Mouse (Mus musculus) skeletal muscle tissue, adult 2 months (tissue): Measurements from ENCODE around the gene Fhit.
"Not testable (repeated sequence)": the region's sequence is repeated elsewhere in the genome, so short reads cannot be mapped to it uniquely, and the experiment has no call there.

Experiments used
- DNase-seq: peaks from one replicate; pipeline ENCODE4 v3.0.0-alpha.2; 2012; ENCODE audit warnings: low read depth, low spot score

Gene Fhit

DNA sequence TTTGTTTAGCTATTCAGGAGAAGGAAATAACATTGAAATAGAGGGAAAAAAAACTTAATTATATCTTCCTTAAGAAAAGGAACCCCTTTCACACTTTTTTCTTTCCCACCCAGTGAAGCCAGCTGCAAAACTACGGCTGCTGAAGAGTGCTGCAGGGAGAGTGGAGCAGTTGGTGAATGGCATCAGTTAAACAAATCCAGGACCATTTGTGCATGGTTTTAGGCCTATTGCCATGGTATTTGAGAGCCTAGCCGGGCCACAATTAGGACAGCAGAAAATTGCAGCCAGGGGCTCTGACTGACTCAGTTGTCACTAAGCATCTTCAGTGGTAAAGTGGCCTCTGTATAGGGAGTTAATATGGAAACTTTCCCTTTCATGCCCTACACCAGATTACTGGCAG is 1158.0 kb downstream of the Fhit start:
- DNase-seq = no peak

DNA sequence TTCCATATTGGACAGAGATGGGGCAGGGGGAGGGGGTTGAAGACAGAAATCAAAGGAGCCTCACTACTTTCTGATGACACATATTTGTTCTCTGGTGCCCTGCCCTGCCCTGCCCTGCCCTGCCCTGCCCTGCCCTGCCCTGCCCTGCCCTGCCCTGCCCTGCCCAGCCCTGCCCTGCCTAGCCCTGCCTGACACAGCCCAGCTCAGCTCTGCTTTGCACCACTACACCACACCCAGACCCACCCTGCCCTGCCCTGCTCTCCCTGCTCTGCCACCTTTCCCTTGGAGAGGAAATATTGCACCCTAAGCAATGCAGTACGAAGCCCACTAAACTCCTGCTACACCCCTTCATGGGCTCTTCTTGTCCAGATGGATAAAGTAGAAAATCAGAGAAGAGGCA is 1171.2 kb downstream of the Fhit start:
- no peak for DNase-seq

DNA sequence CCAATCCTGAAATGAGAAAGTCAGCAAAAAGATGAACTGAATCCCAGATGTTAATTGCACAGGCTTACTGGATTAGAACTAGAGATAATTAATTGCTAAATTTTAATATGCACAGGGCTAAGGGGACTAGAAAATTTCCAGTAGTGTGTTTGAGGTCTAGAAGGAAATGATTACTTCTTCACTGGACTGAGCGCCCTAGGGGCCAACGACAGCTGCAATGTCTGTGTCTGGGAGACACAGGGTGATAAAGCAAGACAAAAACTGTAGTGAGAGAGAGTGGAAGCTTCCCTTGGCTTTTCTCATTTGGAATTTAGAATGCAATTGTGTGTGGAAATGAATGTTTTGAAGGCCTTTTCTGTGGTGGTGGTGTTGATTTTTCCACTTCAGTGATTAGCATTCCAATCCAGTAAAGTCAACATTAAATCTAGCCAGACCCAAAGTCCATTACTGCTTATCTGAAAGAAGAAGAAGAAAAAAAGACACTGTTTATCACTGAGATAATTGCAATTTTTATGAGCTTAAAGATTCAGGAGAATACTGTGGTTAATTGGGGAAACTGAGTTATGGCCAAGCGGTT is 1184.8 kb downstream of the Fhit start:
- no peak for DNase-seq

DNA sequence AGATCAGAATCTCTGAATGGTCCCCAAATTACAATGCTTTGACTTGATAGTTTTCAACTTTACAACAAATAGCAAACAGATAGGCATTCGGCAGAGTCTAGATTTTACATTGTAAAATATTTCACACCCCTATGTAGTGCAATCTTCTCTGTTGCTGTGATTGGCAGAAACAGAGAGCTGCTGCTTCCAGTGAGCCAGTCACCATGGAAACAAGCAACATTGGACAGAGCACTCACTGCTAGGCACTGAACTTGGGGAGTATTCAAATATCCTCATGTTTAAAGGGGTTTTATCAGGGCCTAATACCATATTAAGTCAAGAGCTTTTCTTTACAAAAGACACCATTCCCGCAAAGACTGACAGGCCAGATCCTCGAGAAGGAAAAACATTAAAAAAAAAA is 1187.4 kb downstream of the Fhit start:
- no peak for DNase-seq

DNA sequence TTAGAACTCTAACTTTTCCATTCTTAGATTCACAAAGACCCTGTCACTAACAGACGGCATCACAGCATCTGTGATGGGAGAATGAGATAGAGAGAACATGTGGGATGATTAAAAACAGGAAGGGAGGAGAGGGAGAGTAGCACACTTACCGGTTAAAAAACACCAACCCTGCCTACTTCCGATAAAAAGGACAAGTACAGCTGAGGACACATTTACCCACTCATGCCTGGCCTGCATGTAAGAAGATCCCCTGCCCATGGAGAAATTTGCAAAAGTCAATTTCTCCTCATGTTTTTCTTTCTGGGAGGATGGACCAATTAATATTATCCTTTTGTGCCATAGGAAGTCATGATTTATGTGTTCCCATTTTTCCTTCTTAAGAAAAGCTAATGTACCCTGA is 1198.0 kb downstream of the Fhit start:
- DNase-seq = no peak

- DNase-seq = no peak
Observed at GRCm38 (mm10) chr14:9960396-9960795, 1201.4 kb downstream of the Fhit start.

DNA sequence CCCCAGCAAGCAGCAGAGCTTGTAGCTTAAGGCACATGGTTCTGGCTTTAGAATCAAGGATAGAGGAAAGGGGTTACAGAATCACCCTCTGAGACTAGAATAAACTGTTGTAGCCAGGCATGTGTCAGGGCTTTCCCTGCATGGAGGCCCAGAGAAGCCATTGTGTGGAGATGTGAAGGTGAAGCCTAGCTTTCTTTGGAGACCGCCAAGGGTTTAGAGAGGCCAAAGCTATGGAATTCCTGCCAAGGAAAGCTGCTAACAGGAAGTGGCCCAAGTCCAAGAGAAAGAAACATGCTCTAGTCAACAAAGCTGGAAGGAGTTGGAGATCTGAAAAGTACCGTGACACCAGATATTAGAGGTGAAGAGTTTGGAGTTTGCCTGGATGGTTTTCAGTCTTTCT is 1262.3 kb downstream of the Fhit start:
- no peak for DNase-seq

- no peak for DNase-seq
Observed at GRCm38 (mm10) chr14:9896556-9896955, 1265.3 kb downstream of the Fhit start.

- no peak for DNase-seq
Observed at GRCm38 (mm10) chr14:9852041-9852440, 1309.8 kb downstream of the Fhit start.

DNA sequence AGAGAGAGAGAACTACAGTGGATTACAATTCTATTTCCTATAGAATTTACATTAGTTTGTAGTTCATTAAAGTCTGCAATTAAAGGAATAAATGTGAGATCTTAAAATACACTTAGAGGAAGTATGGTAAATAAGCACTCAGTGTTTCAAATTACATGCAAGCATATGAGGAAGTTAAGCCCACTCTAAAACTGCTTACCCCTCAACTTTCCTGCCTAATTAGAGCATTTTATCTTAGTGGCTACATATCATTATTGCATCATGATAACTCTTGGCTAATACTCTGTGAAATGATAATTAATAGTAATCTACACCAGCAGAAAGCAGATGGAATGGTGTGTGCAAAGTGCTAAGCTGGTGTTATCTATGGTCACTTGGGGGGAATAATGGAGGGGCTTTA is 1329.5 kb downstream of the Fhit start:
- DNase-seq = no peak

DNA sequence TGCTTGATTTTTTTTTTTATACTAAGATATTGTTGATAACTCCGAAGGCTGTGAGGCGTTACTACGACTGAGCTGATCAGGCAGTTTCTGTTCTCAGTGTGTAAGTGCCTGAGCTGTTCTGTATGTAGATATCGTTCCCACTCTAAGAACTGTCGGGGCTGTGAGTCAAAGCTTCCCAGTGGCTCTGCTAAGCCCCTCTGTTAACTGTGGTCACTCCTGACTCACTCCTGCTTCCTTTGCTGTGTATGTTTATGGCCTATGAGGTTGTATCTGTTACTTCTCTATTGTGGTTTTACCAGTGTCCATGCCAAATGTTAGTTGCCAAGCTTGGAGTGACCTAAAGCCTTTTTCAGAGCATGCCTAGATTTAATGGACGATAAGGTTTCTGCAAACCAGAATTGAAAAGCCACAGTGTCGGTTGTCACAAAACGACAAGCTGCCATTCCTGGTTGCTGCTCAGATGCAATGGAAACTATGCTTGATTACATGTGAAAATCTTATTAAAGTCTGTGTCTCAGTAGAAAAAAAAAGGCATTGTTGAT is 1333.1 kb downstream of the Fhit start:
- not testable (repeated sequence) for DNase-seq

GRCm38 (mm10) chr14:9815963-9816362 is 1345.9 kb downstream of the Fhit start:
- DNase-seq = no peak

DNA sequence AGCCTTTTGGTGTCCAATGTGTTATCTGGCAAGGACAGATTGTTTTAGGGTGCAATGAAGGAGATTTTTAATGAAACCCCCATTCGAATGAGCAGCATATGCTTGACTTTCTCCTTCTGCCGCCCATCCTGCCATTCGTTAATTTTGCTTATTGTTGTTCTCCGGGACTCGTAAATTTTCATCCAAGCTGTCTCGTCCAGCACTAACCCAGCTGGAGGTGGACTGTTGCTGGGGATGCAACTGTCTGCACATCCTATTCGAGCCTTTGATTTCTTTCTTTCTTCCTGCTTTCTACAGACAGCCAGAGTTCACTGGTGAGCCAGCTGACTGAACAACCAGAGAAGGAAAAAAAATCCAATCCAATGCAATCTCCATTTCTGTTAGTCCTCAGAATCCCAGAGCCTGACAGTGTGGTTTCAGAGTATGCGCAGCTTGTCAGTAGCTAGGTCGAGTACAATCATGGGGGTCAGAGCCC is 1350.0 kb downstream of the Fhit start:
- no peak for DNase-seq

DNA sequence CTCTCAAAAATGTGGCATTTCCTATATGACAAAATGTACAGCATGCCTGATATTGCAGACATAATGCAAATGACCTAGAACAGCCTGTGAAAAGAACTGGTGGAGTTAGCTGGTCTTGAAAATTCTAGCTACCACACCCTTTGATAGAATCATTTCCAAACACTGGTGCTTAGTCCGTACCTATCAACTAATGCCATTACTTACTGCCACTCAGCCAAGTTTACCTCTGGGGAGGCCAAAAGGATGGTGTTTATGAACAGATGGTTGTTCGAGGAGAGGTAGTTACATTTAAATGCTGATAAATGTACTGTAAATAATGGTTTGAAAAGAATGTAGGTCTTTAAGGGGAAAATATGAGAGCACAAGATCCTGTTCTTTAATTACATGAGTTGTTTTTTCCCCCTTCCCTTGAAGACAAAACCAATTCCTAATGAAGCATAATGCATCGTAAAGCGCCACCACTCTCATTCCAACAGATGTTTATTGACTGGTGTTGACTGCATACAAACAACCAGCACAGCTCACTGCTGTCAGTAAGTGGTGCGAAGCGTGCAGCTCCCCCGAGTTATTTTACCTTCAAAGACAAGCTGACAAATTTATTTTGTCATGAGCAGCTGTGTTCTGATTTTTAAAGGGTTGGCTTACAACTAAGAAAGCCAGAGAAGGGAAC is 1350.5 kb downstream of the Fhit start:
- DNase-seq = no peak

- DNase-seq = no peak
Observed at GRCm38 (mm10) chr14:9793403-9793802, 1368.4 kb downstream of the Fhit start.

DNA sequence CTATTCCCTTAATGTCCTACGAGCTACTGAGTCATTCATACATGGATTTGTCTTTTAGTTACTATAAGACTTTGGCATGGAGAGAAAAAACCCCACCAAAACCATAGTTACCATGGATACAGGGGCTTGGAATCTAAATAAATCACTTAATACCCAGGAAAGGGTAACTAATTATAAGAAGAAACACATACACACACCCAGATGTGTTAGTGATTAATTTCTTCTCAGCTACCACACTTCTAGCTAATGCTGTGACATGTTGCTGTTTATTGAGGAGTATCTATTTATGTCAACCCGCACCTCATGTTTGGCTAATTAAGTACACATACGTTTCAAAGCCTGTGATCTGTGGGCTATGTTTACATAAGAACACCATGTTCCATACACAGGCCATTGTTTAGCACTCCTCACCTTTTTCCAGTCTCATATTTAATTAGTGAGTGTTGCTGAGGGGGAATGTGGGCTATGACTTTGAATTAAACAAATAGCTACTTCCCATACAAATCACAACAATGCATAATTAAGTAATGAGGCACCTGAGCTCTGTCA is 1373.4 kb downstream of the Fhit start:
- DNase-seq = no peak

DNA sequence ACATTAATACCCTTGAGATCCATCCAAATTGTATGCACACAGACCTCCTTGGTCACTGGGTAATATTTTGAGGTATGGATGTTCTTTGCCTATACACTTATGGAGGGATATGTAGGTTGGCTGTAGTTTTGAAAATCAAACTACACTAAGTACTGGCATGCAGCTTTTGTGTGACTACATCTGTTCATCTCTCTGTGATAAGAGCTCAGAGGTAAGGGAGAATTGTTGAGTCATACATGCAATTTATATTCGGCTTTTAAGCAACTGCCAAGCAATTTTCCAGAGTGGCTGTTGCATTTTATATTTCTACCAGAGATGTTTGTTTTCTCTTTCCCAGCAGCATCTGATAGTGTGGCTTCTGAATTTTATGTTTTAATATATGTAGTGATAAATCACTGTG is 1374.4 kb downstream of the Fhit start:
- DNase-seq = no peak

- no peak for DNase-seq
Observed at GRCm38 (mm10) chr14:9785861-9786260, 1376.0 kb downstream of the Fhit start.

DNA sequence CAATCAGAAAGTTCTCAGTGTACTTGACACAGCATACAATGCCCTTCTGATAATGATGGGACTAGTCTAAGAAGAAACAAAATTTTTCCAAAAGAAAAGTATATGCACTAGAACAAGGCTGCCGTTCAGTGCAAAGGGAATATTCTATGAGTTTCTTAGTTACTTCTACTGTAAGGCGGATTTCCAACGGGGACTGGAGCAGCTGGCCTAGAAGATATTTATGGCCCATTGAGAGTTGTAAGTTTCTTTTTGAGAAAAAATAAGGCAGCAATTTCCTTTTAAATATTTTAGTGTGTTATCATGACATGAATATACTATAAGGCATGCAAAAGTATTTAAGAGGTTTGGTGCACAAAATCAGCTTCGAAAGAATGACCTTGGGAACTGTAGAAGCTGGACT is 1410.5 kb downstream of the Fhit start:
- DNase-seq = no peak

GRCm38 (mm10) chr14:9748709-9749108 is 1413.1 kb downstream of the Fhit start:
- DNase-seq = no peak

- no peak for DNase-seq
Observed at GRCm38 (mm10) chr14:9721917-9722472, 1439.8 kb downstream of the Fhit start.

- DNase-seq = no peak
Observed at GRCm38 (mm10) chr14:9698621-9699020, 1463.2 kb downstream of the Fhit start.

DNA sequence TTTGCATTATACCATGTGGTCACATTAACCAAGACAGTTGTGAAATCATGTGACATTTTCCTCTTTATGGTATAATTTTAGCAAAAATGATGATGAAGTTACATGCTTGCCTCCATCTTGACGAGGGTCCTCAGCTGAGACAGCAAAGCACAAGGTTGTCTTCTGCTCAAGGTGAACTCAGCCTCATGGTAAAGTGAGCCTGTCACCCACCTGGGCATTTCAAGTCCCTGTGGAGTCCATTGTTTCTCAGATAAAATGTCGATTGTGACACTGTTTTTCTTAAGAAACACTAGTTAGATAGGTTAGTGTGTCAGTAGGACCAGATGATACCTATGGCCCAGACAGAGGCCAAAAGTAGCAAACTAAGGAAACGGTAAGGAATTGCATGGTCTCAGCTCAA is 1464.7 kb downstream of the Fhit start:
- no peak for DNase-seq
